In the genomic region with DNA sequence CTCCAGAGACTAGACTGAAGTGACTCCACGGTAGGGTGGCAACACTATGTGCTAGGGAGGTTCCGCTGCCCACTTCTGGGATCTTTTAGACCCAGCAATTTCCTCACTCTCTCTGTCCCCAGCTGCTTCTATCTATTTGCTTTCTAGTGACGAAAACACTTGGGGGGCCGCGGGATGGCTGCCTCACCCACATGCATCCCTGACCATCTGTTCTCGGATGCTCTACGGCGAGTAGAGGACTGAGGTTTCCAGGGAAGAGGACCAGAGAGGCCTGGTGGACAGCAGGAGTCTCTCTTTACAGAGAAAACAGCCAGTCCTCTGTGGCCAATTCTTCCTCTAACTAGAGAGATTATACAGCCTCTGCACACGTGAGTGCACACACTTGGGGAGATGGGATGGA, we compare ENCODE assay signal across 11 mouse cellular contexts. TPM values are rescaled to one million over a fixed set of nuclear protein-coding genes. Genes with fewer than 3 reads are reported as not detected.
DNase-seq lines count a peak whose midpoint lies in the region.
"Had no signal": no experiment of that assay in that cellular context is flagged by ENCODE, and none has a peak within 500 bp of the region (broad histone marks: within the 10 kb centered on the region; RNA-seq: fewer than 3 reads in every experiment).

No protein-coding gene starts in this region.

- H3K36me3 ChIP-seq in limb, embryonic 10.5 days = peaks cover 41% of the 10 kb centered on the region

- H3K27me3 ChIP-seq in limb, embryonic 10.5 days (ENCODE audit: low read depth, poor library complexity, severe bottlenecking) = no peaks in the 10 kb centered on the region
- H3K27me3 ChIP-seq: midbrain, embryonic 13.5 days; neural tube, embryonic 13.5 days had no signal

- H3K9me3 ChIP-seq in limb, embryonic 10.5 days (replicated peaks) = no peaks in the 10 kb centered on the region
- H3K9me3 ChIP-seq: midbrain, embryonic 13.5 days; neural tube, embryonic 13.5 days had no signal

- WGBS in limb, embryonic 10.5 days = 82% methylated on average over 9 of the region's 9 CpGs

- no peak overlapping the region for H3K4me3 ChIP-seq in limb, embryonic 10.5 days
- H3K4me3 ChIP-seq: midbrain, embryonic 13.5 days; neural tube, embryonic 13.5 days had no signal

- no peaks in the 10 kb centered on the region for H3K4me1 ChIP-seq in limb, embryonic 10.5 days
- H3K4me1 ChIP-seq: midbrain, embryonic 13.5 days had no signal

- peak; percentile 38 to 40 for DNase-seq in layer of hippocampus, adult 18-20 months (ENCODE audit: low spot score in 2 of 2)
- DNase-seq in layer of hippocampus, postnatal 25 days (ENCODE audit: extremely low spot score in 1 of 2, low spot score in 1 of 2) = no peak
- peak; percentile 20 to 51 for DNase-seq in cerebellum, postnatal 14 days
- peak; percentile 67 to 75 for DNase-seq in left cerebral cortex, adult 18-20 months (ENCODE audit: low spot score in 2 of 2)
- DNase-seq in right cerebral cortex, postnatal 25 days = peak; percentile 71
- no peak for DNase-seq in limb, embryonic 10.5 days (ENCODE audit: low spot score)
- no peak for DNase-seq in embryo, embryonic 10.5 days (ENCODE audit: low spot score)
- no peak for DNase-seq in adrenal gland, postnatal 10 days
- DNase-seq: thymus, postnatal 36 days had no signal

- H3K27ac ChIP-seq in limb, embryonic 10.5 days = no peak overlapping the region
- H3K27ac ChIP-seq: midbrain, embryonic 13.5 days; neural tube, embryonic 13.5 days had no signal

RNA-seq across cellular contexts. Expression of gene Etv6, which starts 43.6 kb away (rescaled TPM):
- total RNA-seq in layer of hippocampus, adult 18-20 months (2021) = 10 to 100 TPM in 1 of 2 experiments, 1 to 10 TPM in 1; 9.2 to 12.4 TPM
- total RNA-seq in layer of hippocampus, postnatal 25 days (2021) = 10 to 100 TPM in 1 of 2 experiments, 1 to 10 TPM in 1; 9.2 to 10.3 TPM
- 10 to 100 TPM; 15.3 to 18.6 TPM for total RNA-seq in left cerebral cortex, adult 18-20 months (2021)
- 16.4 and 17.8 TPM in 2 replicates for polyA plus RNA-seq in limb, embryonic 10.5 days (2016; fragmentation: Nextera tagmentation; extraction: Ambion mirVana)
- 10 to 100 TPM; 28.2 to 31.4 TPM for total RNA-seq in adrenal gland, postnatal 10 days (2021)

Comparison
In these comparisons a context has a peak if more than half of its experiments do, and no peak if none do; other contexts are left out.
1. DNase-seq: peak in layer of hippocampus, adult 18-20 months (2 of 2), cerebellum, postnatal 14 days (2 of 2), left cerebral cortex, adult 18-20 months (2 of 2) and right cerebral cortex, postnatal 25 days (single experiment); none in layer of hippocampus, postnatal 25 days (0 of 2), limb, embryonic 10.5 days (single experiment), embryo, embryonic 10.5 days (single experiment) and adrenal gland, postnatal 10 days (single experiment).